ENCODE assay signal across 8 mouse cellular contexts in the genomic region with DNA sequence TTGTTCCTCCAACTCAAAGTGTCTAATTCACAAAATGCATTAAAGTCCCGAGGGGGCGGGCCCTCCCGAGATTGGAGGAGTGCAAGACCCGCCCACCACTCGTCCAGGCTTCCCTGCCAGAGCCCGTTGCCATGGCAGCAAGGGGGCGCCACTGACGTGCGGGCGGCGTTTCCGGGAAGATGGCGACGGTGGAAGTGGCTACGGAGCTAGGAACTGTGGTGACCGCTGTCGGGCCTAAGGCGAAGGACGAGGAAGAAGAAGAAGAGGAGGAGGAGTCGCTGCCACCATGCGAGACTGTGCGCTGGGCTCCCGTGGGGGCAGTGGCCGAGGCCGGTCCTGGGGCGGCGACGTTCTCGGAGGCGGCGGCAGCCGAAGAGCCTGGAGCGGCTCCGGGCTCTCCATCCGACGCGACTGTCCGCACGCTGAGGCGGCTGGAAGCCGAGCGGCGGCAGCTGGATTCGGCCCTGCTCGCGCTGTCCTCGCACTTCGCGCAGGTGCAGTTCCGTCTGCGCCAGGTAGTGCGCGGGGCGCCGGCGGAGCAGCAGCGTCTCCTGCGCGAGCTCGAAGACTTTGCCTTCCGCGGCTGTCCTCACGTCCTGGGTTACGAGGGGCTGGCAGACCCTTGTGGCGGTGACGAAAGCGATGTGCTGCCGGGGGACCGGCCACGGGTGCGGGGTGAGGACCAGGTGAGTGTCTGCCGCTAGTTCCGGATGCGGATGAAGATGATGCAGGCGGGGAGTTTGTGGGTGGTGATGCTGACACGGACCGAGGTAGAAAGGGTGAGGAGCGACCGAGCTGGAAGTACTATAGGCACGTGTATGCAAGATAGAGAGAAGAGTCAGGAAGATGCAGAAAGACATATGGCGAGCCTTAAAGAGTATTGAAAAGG. TPM values are rescaled to one million over a fixed set of nuclear protein-coding genes. Genes with fewer than 3 reads are reported as not detected.
DNase-seq lines count a peak whose midpoint lies in the region; ATAC-seq and TF ChIP-seq lines count a peak whose summit lies in the region.

Gene Rundc1 (plus strand): TSS at position 161 of the 889 bp plus-strand sequence.
Gene Ptges3l (minus strand): TSS at position 409 of the 889 bp plus-strand sequence.

- no peaks in the 10 kb centered on the region for H3K27me3 ChIP-seq in megakaryocyte, embryonic 14.5 days (replicated peaks)

- H3K4me3 ChIP-seq in cortical plate, adult 2 months (ENCODE audit: insufficient read depth, low read length) = peak within 1 kb of the TSS; percentile 92
- H3K4me3 ChIP-seq in megakaryocyte, embryonic 14.5 days (replicated peaks) = peak within 1 kb of the TSS; percentile 99

- peak; percentile 96 for DNase-seq in gastrocnemius, adult 8-10 months (ENCODE audit: low spot score in 2 of 2)
- DNase-seq in hindlimb bud, embryonic 11.5 days (ENCODE audit: extremely low spot score, low read depth, low spot score) = peak; percentile 86
- peak; percentile 94 to 96 for DNase-seq in left cerebral cortex, adult 8-10 months (ENCODE audit: low spot score in 2 of 2)
- peak; percentile 98 to 99 for DNase-seq in right cerebral cortex, postnatal 10 days (ENCODE audit: low spot score in 2 of 2)
- DNase-seq in urinary bladder, postnatal 25 days (ENCODE audit: low spot score) = peak; percentile 99

- peaks cover 23% of the 10 kb centered on the region for H3K36me3 ChIP-seq in megakaryocyte, embryonic 14.5 days (replicated peaks; ENCODE audit: low read length)

- peak; percentile 83 for TF ChIP-seq POLR2A in cortical plate, adult 2 months (IDR thresholded peaks at IDR 0.05; ENCODE audit: extremely low read depth, insufficient read depth, low read length)

- no peak for TF ChIP-seq CTCF in cortical plate, adult 2 months (IDR thresholded peaks at IDR 0.05; ENCODE audit: extremely low read depth, insufficient read depth, low read length)

- no peaks in the 10 kb centered on the region for H3K9me3 ChIP-seq in megakaryocyte, embryonic 14.5 days

- ATAC-seq in activated CD4-positive, CD25-positive, alpha-beta regulatory T cell, adult 4 months = peak; percentile 82

- H3K27ac ChIP-seq in cortical plate, adult 2 months (ENCODE audit: insufficient read depth, low read length) = peak within 1 kb of the TSS; percentile 92

- H3K4me1 ChIP-seq in cortical plate, adult 2 months (ENCODE audit: control insufficient read depth, insufficient read depth, low read length) = peaks cover 2% of the 10 kb centered on the region; the same call in 1 of the 2 replicates
- H3K4me1 ChIP-seq in megakaryocyte, embryonic 14.5 days = peaks cover 46% of the 10 kb centered on the region

RNA-seq across cellular contexts. Expression of gene Rundc1, which starts in this region (rescaled TPM):
- polyA plus RNA-seq in activated CD4-positive, CD25-positive, alpha-beta regulatory T cell, adult 4 months (2017; shearing (Covaris generic)) = 1 to 10 TPM; 5.4 to 8.0 TPM
- 35.2 and 38.8 TPM in 2 replicates for polyA plus RNA-seq in cortical plate, adult 2 months (2012; rRNA removed)
- total RNA-seq in gastrocnemius, adult 8-10 months (2022) = 1 to 10 TPM; 7.7 to 8.5 (median 7.9) TPM
- total RNA-seq in left cerebral cortex, adult 8-10 months (2022) = 10 to 100 TPM; 31.1 to 37.3 (median 34.4) TPM
- polyA plus RNA-seq in megakaryocyte, embryonic 14.5 days (2012; ENCODE audit: insufficient read depth, low replicate concordance) = 3.1 TPM in 1 of 2 replicates, not detected in the other

RNA-seq across cellular contexts. Expression of gene Ptges3l, which starts in this region (rescaled TPM):
- polyA plus RNA-seq in activated CD4-positive, CD25-positive, alpha-beta regulatory T cell, adult 4 months (2017; shearing (Covaris generic)) = 1 to 10 TPM; 1.1 to 4.2 TPM
- 7.5 and 7.7 TPM in 2 replicates for polyA plus RNA-seq in cortical plate, adult 2 months (2012; rRNA removed)
- 10 to 100 TPM; 82.1 to 86.1 (median 84.0) TPM for total RNA-seq in gastrocnemius, adult 8-10 months (2022)
- total RNA-seq in left cerebral cortex, adult 8-10 months (2022) = 1 to 10 TPM; 2.1 to 3.5 (median 3.1) TPM
- 2.8 TPM in 1 of 2 replicates, not detected in the other for polyA plus RNA-seq in megakaryocyte, embryonic 14.5 days (2012; ENCODE audit: insufficient read depth, low replicate concordance)

Comparison
In these comparisons a context has a peak if more than half of its experiments do, and no peak if none do; other contexts are left out.
1. Peak in every context shown above with its lines: DNase-seq, ATAC-seq, H3K4me3 ChIP-seq and H3K27ac ChIP-seq.
2. RNA of gene Ptges3l (total RNA-seq): 82.1 to 86.1 TPM in gastrocnemius, adult 8-10 months; 2.1 to 3.5 TPM in left cerebral cortex, adult 8-10 months; every median in the first group is over 10 times any median in the second.